Mouse (Mus musculus) Muller cell, postnatal 12 days (primary cell): ENCODE results near the gene Bckdha.

Experiments
- DNase-seq: peaks from one replicate; pipeline ENCODE4 v3.0.0-alpha.2; 2015; ENCODE audit errors: inconsistent ontology term

The Bckdha gene

DNA sequence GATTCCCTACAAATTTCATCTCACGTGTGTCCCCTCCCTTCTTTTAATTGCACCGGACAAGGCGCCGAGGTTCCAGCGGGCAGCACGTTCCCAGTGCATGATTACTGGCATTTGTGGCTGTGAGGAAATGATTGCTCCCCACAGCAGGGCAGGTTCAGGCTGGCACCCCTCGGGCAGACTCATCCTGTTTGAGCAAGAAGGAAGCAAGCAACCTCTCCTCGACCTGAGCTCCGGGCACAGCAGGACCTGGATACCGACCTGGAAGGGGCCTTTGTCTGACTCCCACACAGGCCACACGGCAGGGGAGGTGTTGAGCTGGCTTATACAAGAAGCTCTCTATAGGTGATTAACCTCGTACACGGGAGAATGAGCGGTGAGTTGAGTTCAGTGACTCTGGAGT lies 13.7 kb downstream of the Bckdha start:
- DNase-seq = no peak

GRCm38 (mm10) chr7:25644631-25645030 lies 14.2 kb downstream of the Bckdha start:
- DNase-seq = peak; percentile 22

DNA sequence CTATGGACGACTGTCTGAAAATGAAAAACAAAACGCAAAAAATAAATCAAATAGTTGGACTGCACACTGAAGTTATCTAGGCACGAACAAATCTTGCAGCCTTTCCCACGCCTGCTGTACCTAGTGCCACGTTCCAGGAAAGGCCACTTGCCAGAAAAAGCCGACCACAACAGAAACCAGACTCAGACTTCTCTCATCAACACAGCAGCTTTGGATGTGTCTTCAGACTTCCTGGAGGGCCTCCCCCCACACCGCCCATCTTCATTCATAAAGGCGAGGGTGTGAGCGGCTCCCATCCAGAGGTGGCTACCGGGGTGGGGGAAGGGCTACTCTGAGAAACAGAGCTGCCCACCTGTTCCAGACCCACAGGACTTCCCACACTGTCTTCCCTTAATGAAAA lies 14.6 kb downstream of the Bckdha start:
- DNase-seq = no peak

GRCm38 (mm10) chr7:25639754-25640153 lies 19.0 kb downstream of the Bckdha start:
- DNase-seq = no peak

DNA sequence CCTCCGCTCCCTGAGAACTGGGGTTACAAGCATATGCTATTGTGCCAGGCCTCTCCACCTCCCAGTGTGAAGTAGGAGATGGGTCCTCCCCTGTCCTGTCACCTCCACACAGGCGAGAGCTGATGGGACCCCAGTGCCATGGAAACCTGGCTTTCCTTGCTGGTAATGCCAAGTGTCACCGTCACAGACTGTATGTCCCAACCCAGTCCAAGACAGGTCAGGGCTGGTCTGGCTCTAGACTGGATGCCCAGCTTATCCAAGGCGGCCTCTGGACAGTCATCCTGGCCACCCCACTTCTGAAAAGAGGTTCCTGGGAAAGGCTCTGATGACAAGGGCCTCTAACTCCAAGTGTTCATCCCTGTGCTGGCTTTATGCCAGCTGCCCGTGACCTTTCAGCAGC lies 21.7 kb downstream of the Bckdha start:
- no peak for DNase-seq

DNA sequence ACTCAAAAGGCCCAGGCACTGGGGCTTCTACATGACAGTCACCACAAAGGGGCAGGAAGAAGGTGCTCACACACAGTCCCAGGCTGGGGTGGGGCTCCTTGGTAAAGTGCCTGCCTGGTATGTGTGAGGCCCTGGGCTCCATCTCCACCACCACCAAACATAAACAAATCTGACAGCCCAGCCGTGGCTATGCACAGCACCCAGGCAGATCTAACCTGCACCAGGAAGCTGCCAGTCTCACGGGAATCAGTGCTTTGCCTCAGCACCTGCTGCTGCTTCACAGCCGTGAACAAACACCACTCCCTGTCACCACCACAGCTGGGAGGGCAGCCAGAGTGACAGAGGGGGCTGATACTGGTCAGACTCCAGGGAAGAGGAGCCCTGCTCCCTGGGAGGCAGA lies 22.4 kb downstream of the Bckdha start:
- DNase-seq = no peak

DNA sequence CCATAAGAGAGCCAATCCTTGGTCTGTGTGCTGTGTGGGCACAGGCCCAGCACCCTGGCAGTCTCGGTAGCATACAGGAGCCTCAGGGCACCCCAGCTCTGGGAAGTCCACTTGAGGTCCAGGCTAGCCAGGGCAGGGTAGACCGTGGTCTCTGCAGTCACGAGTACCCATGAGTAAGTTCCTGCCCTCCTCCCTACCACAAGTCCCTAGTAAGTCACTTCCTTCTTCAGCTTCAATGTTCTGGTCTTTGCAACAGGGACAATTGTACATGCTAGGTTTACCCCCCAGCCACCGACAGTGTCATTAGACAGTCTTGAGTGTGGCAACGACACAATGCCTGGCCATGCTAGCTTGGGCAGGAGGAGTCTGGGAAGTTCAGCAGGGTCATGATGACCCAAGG lies 26.1 kb downstream of the Bckdha start:
- DNase-seq = no peak

DNA sequence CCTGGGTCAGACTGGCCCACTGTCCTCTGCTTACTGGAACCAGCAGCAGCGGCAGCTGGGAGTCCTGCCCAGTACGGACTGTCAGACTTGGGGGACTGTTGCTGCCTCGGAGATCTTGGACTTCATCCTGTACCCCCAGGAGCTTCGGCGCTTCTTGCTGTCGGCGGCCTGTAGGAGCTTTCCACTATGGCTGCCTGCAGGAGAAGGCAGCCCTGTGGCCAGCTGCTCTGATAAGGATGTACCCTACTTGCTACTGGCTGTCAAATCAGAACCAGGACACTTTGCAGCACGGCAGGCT lies 30.5 kb downstream of the Bckdha start:
- no peak for DNase-seq

DNA sequence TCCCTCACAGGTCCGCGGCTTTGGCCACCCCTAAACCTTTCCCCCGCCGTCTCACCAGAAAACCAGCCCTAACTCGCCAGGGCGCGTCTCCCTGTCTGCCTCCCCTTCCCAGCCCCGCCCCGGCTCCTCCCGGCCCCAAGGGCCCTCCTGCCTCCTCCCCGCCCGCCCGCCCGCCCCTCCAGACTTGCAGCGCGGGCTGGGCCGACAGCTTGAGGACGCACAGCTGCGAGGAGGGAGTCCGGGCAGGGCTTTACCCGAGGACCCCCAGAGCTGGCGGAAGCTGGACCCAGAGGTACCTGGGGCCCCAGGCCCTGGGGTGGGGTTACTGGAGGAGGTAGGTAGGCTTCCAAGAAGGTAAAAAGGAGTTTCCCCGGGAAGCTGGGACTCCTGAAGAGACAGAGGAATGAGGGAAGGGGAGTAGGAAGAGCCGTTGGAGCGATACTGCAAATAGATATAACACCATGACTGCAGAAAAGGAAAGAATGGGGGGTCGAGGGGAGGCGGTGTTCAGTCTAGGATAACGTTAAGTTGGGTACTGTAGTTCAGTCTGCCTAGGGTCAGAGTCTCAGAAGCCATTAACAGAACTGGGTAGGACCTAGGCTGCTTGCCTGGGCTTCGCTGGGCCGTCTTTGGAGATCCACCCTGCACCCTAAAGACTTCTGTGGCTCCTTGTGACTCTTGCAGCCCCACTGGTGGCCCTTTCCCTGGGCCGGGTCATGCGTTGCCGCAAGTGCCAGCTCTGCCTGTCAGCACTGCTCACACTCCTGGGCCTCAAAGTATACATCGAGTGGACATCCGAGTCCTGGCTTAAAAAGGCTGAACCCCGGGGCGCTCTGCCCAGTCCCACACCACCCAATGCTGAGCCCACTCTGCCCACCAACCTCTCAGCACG lies 31.1 kb downstream of the Bckdha start:
- DNase-seq = peak; percentile 62

GRCm38 (mm10) chr7:25626509-25627430 lies 32.0 kb downstream of the Bckdha start, which contains the start of gene B3gnt8:
TSS of gene B3gnt8 (plus strand) at chr7:25626654.
- DNase-seq = no peak

DNA sequence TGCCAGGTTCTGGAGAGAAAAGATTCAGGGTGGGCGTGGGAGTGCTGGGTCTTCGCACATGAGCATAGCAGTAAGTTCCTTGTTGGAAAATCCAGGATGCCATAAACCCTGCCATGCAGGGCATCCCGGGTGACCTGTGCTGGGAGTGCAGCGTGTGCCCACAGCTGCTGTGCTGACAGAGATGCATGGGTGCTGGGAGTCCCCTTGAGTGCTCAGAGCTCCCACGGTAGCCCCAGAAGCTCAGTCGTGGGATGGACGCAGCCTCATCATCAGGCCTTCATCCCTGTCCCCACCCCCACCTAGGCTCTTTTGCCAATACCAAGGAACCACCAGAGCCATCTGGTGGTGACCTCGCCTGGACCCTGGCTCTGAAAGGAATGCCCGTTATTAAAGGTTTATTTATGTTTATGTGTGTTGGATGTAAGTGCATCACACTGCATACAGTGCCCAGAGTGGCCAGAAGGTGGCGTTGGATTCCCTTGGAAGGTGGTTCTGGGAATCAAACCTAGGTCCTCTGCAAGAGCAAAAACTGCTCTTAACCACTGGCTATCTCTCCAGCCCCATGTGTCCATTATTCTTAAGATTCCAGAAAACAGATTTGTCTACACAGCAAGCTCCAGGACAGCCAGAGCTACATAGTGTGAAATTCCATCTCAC lies 33.1 kb downstream of the Bckdha start:
- DNase-seq = no peak

- no peak for DNase-seq
These were observed 33.9 kb downstream of the Bckdha start for GRCm38 (mm10) chr7:25624851-25625250.

- DNase-seq = no peak
These were observed 34.9 kb downstream of the Bckdha start for GRCm38 (mm10) chr7:25623857-25624370.

- no peak for DNase-seq
These were observed 38.0 kb downstream of the Bckdha start for GRCm38 (mm10) chr7:25620751-25621150.

GRCm38 (mm10) chr7:25620101-25620500 lies 38.7 kb downstream of the Bckdha start:
- DNase-seq = no peak

DNA sequence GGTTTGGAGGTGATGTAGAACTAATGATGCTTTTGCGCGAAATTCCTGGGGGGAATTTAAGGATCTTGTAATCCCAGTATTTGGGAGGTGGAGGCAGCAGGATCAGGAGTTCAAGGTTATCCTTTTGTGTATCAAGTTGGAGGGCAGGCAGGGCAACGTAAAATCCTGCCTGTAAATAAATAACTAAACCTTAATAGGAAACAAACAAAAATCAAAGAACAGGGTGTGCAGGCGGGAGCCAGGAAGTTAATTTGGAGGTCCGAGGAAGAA lies 39.1 kb downstream of the Bckdha start:
- no peak for DNase-seq

- peak; percentile 94 for DNase-seq
These were observed 39.7 kb downstream of the Bckdha start, which contains the start of gene Dmac2 for GRCm38 (mm10) chr7:25618865-25619721. TSS of gene Dmac2 (plus strand) at chr7:25619414.

DNA sequence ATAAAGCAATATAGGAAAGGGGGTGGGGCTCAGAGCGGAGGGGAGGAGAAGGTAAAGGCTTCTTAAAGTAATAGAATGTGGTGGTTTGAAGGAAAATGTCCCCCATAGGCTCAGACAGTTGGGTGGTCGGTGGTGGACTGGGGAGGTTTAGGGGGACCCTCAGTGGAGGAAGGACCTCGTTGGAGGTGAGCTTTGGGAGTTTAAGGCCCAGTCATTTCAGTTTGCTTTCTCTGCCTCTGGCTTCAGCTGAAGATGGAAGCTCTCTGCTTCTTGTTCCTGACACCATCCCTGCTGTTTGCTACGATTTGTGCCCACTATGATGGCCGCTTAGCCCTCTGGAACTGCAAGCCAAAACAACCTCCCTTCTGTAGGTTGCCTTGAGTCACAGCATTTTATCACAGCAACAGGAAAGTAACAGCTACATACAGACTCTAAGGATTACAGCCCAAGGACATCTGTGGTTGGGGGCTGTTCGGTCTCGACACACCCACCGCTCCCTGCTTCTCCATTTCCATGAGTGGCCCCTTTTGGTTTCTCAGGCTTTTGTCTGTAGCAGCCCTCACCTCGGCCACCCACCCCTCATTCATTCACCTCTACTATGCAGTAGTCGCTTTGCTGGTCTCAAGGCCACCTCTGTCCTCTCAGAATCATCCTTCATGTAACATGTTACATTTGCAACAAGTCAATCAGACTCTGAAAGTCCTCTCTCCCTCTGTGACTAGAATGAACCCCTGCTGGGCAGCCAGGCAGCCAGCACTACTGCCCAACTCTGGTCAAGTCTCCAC lies 41.2 kb downstream of the Bckdha start:
- DNase-seq = no peak

GRCm38 (mm10) chr7:25615706-25616011 lies 43.1 kb downstream of the Bckdha start, which contains the start of gene Erich4:
TSS of gene Erich4 (minus strand) at chr7:25615892.
- DNase-seq = no peak
